Mouse (Mus musculus): ENCODE results near the gene Emc4. TPM values are rescaled to one million over a fixed set of nuclear protein-coding genes. Genes with fewer than 3 reads are reported as not detected.

Gene Emc4
- polyA plus RNA-seq, 1 experiment from 2014 or later, result 147 TPM

- Histone ChIP-seq H3K27me3 (0 out of 2 replicates have a peak, but pooled peaks cover 3% of the 10 kb centered on the region), H3K9me3 (replicated peaks) (no peaks in the 10 kb centered on the region), H3K4me3 (no peak overlapping the region), H3K4me2 (no peak overlapping the region), H3K36me3 (ENCODE audit: poor library complexity, severe bottlenecking) (no peaks in the 10 kb centered on the region), H3K27ac (no peak overlapping the region), H3K9ac (no peak overlapping the region), H3K4me1 (peaks cover 4% of the 10 kb centered on the region; the same call in 1 of the 2 replicates)
- ATAC-seq, result no peak
- WGBS, result 62% methylated on average over 4 of the region's 4 CpGs
Measured at GRCm38 (mm10) chr2:112373141-112373540, 5.3 kb upstream of the Emc4 start.

- Histone ChIP-seq H3K4me2 (no peak overlapping the region), H3K36me3 (ENCODE audit: poor library complexity, severe bottlenecking) (peaks cover 3% of the 10 kb centered on the region; the same call in 1 of the 2 replicates), H3K27me3 (no peaks in the 10 kb centered on the region), H3K4me3 (no peak overlapping the region), H3K27ac (no peak overlapping the region), H3K9me3 (replicated peaks) (no peaks in the 10 kb centered on the region), H3K4me1 (peaks cover 16% of the 10 kb centered on the region), H3K9ac (no peak overlapping the region)
- no peak for ATAC-seq
- 75% methylated on average over 5 of the region's 5 CpGs for WGBS
Measured at GRCm38 (mm10) chr2:112369941-112370340, 2.1 kb upstream of the Emc4 start.

- H3K4me3 ChIP-seq, result peak overlapping the region; percentile 92
- H3K9ac ChIP-seq, result peak overlapping the region; percentile 84
- no peaks in the 10 kb centered on the region for H3K27me3 ChIP-seq
- no peak overlapping the region for H3K27ac ChIP-seq
- peaks cover 29% of the 10 kb centered on the region for H3K36me3 ChIP-seq (ENCODE audit: poor library complexity, severe bottlenecking)
- peak overlapping the region; percentile 94 for H3K4me2 ChIP-seq
- peaks cover 16% of the 10 kb centered on the region for H3K4me1 ChIP-seq
- peak; percentile 26; the same call in 1 of the 2 replicates for ATAC-seq
- H3K9me3 ChIP-seq (replicated peaks), result no peaks in the 10 kb centered on the region
- 21% methylated on average over 15 of the region's 15 CpGs for WGBS
Measured at GRCm38 (mm10) chr2:112367222-112367621, 605 bp downstream of the Emc4 start.

GRCm38 (mm10) chr2:112360781-112361169 is 7.1 kb downstream of the Emc4 start:
- Histone ChIP-seq H3K36me3 (ENCODE audit: poor library complexity, severe bottlenecking) (peaks cover 88% of the 10 kb centered on the region), H3K27ac (no peak overlapping the region), H3K9me3 (replicated peaks) (no peaks in the 10 kb centered on the region), H3K4me3 (no peak overlapping the region), H3K4me1 (no peaks in the 10 kb centered on the region), H3K27me3 (no peaks in the 10 kb centered on the region), H3K4me2 (no peak overlapping the region), H3K9ac (no peak overlapping the region)
- no peak for ATAC-seq
- WGBS, result 76% methylated on average over 2 of the region's 2 CpGs

GRCm38 (mm10) chr2:112360012-112360780 is 7.6 kb downstream of the Emc4 start:
- no peak overlapping the region for H3K9ac ChIP-seq
- no peak for ATAC-seq
- 91% methylated on average over 12 of the region's 12 CpGs for WGBS
- H3K36me3 ChIP-seq (ENCODE audit: poor library complexity, severe bottlenecking), result peaks cover 91% of the 10 kb centered on the region
- no peak overlapping the region for H3K27ac ChIP-seq
- H3K27me3 ChIP-seq, result no peaks in the 10 kb centered on the region
- no peaks in the 10 kb centered on the region for H3K4me1 ChIP-seq
- no peak overlapping the region for H3K4me2 ChIP-seq
- no peaks in the 10 kb centered on the region for H3K9me3 ChIP-seq (replicated peaks)
- no peak overlapping the region for H3K4me3 ChIP-seq

GRCm38 (mm10) chr2:112359611-112360010 is 8.2 kb downstream of the Emc4 start:
- Histone ChIP-seq H3K4me1 (no peaks in the 10 kb centered on the region), H3K36me3 (ENCODE audit: poor library complexity, severe bottlenecking) (peaks cover 90% of the 10 kb centered on the region), H3K9ac (no peak overlapping the region), H3K27ac (no peak overlapping the region), H3K27me3 (no peaks in the 10 kb centered on the region), H3K4me2 (no peak overlapping the region), H3K4me3 (no peak overlapping the region), H3K9me3 (replicated peaks) (no peaks in the 10 kb centered on the region)
- no peak for ATAC-seq
- 78% methylated on average over 2 of the region's 2 CpGs for WGBS

GRCm38 (mm10) chr2:112353685-112354455 is 14.0 kb downstream of the Emc4 start:
- Histone ChIP-seq H3K36me3 (ENCODE audit: poor library complexity, severe bottlenecking) (peaks cover 85% of the 10 kb centered on the region), H3K4me3 (no peak overlapping the region), H3K9ac (no peak overlapping the region), H3K27me3 (no peaks in the 10 kb centered on the region), H3K4me1 (no peaks in the 10 kb centered on the region), H3K27ac (no peak overlapping the region), H3K9me3 (replicated peaks) (no peaks in the 10 kb centered on the region), H3K4me2 (no peak overlapping the region)
- WGBS, result 85% methylated on average over 7 of the region's 7 CpGs
- ATAC-seq, result no peak

- no peaks in the 10 kb centered on the region for H3K27me3 ChIP-seq
- H3K27ac ChIP-seq, result no peak overlapping the region
- H3K36me3 ChIP-seq (ENCODE audit: poor library complexity, severe bottlenecking), result peaks cover 59% of the 10 kb centered on the region
- H3K4me2 ChIP-seq, result no peak overlapping the region
- H3K4me1 ChIP-seq, result no peaks in the 10 kb centered on the region
- no peaks in the 10 kb centered on the region for H3K9me3 ChIP-seq (replicated peaks)
- WGBS, result 92% methylated on average over 3 of the region's 3 CpGs
- no peak overlapping the region for H3K9ac ChIP-seq
- H3K4me3 ChIP-seq, result no peak overlapping the region
- no peak for ATAC-seq
Measured at GRCm38 (mm10) chr2:112348246-112348645, 19.6 kb downstream of the Emc4 start.

GRCm38 (mm10) chr2:112341117-112341516 is 26.7 kb downstream of the Emc4 start:
- H3K27me3 ChIP-seq, result no peaks in the 10 kb centered on the region
- no peak overlapping the region for H3K27ac ChIP-seq
- no peaks in the 10 kb centered on the region for H3K9me3 ChIP-seq (replicated peaks)
- no peaks in the 10 kb centered on the region for H3K4me1 ChIP-seq
- 71% methylated on average over 3 of the region's 3 CpGs for WGBS
- H3K4me3 ChIP-seq, result no peak overlapping the region
- H3K36me3 ChIP-seq (ENCODE audit: poor library complexity, severe bottlenecking), result peaks cover 53% of the 10 kb centered on the region
- no peak overlapping the region for H3K4me2 ChIP-seq
- no peak for ATAC-seq
- H3K9ac ChIP-seq, result no peak overlapping the region

GRCm38 (mm10) chr2:112339736-112340135 is 28.1 kb downstream of the Emc4 start:
- no peak for ATAC-seq
- no peak overlapping the region for H3K9ac ChIP-seq
- no peaks in the 10 kb centered on the region for H3K4me1 ChIP-seq
- H3K27me3 ChIP-seq, result no peaks in the 10 kb centered on the region
- no peak overlapping the region for H3K27ac ChIP-seq
- no peak overlapping the region for H3K4me3 ChIP-seq
- H3K4me2 ChIP-seq, result no peak overlapping the region
- no peaks in the 10 kb centered on the region for H3K9me3 ChIP-seq (replicated peaks)
- WGBS, result 93% methylated on average over 2 of the region's 2 CpGs
- peaks cover 62% of the 10 kb centered on the region for H3K36me3 ChIP-seq (ENCODE audit: poor library complexity, severe bottlenecking)

GRCm38 (mm10) chr2:112337211-112337610 is 30.6 kb downstream of the Emc4 start:
- no peaks in the 10 kb centered on the region for H3K27me3 ChIP-seq
- no peak overlapping the region for H3K4me2 ChIP-seq
- H3K9me3 ChIP-seq (replicated peaks), result no peaks in the 10 kb centered on the region
- no peaks in the 10 kb centered on the region for H3K4me1 ChIP-seq
- H3K4me3 ChIP-seq, result no peak overlapping the region
- 95% methylated on average over 6 of the region's 6 CpGs for WGBS
- no peak overlapping the region for H3K9ac ChIP-seq
- H3K36me3 ChIP-seq (ENCODE audit: poor library complexity, severe bottlenecking), result peaks cover 61% of the 10 kb centered on the region
- no peak overlapping the region for H3K27ac ChIP-seq
- ATAC-seq, result no peak

- Histone ChIP-seq H3K27me3 (no peaks in the 10 kb centered on the region), H3K4me1 (no peaks in the 10 kb centered on the region), H3K9me3 (replicated peaks) (no peaks in the 10 kb centered on the region), H3K4me2 (no peak overlapping the region), H3K4me3 (no peak overlapping the region), H3K36me3 (ENCODE audit: poor library complexity, severe bottlenecking) (peaks cover 30% of the 10 kb centered on the region), H3K9ac (no peak overlapping the region), H3K27ac (no peak overlapping the region)
- 77% methylated on average over 4 of the region's 4 CpGs for WGBS
- ATAC-seq, result no peak
Measured at GRCm38 (mm10) chr2:112332051-112332898, 35.6 kb downstream of the Emc4 start.

Measured in forebrain, embryonic 13.5 days (tissue).